Mouse (Mus musculus) CD4-positive helper T cell, adult 2 months (primary cell): Measurements from ENCODE around the gene Uncx.

Experiments used
- DNase-seq: peaks from one replicate; pipeline ENCODE4 v3.0.0-alpha.2; 2012; ENCODE audit warnings: low read depth, missing footprints, low spot score

The Uncx gene

DNA sequence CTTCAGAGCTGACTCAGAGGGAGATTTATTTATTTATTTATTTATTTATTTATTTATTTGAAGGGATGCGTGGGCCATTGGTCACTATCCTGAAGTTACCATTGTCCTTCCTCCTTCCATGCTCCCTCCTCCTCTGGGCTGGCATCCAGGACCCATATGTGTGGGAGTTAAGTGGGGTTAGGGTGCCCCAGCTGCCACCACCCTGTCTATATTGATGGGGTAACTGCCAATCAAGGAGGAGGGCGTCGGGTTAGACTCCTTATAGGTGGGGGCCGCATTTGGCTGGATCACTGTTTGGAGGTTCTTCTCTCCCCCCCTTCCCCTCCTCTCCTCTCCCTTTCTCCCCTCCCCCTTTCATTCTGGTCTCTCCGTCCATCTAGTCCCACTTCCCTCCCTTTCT is 738 bp upstream of the Uncx start:
- DNase-seq, result no peak

DNA sequence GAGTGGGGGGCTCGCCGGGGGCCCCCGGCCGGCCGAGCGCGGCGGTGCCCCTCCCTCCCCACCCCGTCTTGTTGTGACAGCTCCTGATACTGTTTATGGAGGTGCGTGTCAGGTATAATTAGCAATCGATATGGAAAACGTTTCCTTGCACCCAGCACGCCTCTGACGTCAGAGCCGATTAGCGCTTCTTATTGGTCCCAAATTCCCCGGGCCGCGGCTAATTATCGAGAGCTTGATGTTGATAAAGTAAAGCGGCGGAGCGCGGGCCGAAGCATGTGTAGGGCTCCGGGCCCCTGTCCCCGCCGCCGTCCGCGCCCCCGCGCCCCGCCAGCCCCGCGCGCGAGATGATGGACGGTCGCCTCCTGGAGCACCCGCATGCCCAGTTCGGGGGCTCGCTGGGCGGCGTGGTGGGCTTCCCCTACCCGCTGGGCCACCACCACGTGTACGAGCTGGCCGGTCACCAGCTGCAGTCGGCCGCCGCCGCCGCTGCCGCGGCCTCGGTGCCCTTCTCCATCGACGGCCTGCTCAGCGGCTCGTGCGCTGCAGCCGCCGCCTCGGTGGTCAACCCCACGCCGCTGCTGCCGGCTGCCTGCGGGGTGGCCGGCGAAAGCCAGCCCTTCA is 466 bp downstream of the Uncx start:
- no peak for DNase-seq

DNA sequence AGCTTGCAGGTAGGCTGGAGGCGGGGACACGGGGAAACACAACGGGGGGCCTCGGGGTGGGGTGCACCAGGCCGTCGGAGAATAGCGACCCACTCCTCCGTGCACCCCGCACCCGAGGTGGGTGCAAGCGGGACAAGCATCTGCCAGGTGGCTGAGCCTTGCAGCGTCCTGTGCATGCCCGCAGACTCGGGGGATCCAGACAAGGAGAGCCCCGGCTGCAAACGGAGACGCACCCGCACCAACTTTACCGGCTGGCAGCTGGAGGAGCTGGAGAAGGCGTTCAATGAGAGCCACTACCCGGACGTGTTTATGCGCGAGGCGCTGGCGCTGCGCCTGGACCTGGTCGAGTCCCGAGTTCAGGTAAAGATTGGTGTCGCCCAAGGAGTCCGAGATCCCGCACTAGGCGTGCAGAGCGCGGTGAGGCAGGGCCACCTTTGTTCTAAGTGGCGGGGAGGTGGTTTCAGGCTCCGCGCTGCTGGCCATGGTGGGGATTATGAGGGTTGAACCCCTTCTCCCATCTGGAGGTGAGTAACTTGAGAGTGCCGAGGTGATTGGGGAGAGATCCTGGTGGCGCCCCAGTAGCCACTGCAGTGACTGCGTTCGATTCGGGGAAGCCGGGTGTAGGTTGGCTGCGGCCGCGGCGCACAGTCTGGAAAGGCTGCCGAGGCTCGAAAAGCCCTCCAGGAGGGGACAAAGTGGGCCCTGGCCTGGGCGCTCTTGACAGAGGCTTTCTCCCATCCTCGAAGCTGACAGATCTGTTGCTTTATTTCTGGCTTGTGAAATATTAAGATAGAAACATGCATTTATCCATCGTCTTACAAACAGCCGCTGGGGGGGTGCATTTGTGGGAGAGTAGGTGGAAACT is 1.2 kb downstream of the Uncx start:
- DNase-seq, result no peak

DNA sequence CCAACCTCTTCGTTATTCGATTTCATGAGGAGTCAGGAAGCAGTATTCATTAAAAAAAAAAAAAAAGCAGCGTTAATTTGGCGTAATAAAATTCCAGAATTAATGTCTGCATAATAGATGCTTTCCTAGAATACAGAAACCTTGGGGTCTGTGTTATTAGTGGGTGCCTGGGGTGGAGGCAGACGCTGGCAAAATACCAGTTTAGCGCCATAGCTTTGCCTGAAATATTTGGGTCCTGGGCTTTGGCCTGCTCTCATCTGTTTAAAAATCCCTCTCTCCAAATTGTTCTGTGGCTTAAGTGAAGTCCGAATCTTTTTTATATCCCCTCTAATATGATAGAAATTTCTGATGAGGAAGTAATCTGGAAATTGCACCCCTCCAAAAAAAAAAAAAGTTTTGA is 1.9 kb downstream of the Uncx start:
- DNase-seq, result no peak

DNA sequence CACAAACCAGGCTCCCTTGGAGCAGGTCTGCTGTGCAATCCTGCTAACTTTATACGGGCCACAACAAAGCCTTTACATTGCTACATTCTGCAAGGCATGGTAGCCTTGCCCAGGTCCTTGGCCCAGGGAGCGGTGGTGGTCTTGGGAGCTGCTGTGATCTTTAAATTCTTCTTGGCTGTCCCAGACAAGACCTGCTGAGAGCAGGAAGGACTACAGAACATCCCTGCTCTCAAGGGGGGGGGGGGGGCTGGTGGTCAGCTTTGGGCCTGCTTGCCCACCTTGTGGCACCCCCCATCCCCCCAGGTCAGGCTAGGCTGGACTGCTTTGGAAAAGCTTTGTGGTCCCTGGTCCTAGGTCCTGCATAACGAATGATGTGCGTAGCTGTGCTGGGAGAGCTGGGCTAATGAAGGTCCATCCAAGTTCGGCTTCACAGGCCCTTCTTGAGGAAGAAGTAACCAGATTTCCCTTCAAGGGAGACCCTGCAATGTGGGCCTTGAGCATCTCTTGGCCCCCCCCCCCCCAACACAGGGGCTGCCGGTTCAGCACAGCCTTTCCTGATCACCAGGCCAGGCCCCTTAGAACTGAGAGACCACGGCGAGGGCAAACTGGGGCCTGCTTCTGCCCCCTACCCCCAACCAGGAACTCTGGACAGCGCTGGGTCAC is 2.5 kb downstream of the Uncx start:
- DNase-seq, result no peak

DNA sequence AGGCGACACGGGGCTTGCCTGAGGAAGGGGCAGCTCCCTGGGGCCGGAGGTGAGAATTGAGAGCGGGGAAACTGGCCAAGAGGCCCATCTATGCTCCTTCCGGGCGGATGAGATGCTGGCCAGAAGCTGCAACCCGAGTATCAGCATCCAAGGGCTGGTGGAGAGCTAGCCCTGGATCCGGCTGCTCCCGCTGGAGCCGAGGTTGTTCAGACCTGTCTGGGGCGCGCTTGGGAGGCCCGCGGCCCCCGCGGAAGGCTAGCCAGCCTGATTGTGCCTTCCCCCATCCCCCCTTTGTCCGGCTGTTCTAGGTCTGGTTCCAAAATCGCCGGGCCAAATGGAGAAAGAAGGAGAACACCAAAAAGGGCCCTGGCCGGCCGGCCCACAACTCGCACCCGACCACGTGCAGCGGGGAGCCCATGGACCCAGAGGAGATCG is 3.1 kb downstream of the Uncx start:
- DNase-seq, result no peak

DNA sequence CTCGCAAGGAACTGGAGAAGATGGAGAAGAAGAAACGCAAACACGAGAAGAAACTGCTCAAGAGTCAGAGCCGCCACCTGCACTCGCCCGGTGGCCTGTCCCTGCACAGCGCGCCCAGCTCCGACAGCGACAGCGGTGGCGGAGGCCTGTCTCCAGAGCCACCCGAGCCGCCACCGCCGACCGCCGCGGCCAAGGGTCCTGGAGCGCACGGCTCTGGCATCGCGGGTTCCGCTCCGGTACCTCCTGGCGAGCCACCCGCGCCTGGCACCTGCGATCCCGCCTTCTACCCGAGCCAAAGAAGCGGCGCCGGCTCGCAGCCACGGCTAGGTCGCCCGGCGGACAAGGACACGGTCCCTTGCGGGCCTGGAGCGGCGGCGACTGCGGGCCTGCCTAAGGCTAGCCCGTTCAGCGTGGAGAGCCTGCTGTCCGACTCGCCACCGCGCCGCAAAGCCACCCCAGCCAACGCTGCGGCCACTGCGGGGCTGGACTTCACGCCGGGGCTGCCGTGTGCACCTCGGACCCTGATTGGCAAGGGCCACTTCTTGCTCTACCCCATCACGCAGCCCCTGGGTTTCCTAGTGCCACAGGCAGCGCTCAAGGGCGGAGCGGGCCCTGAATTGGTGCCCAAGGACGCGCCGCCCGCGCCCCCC is 3.6 kb downstream of the Uncx start:
- no peak for DNase-seq

DNA sequence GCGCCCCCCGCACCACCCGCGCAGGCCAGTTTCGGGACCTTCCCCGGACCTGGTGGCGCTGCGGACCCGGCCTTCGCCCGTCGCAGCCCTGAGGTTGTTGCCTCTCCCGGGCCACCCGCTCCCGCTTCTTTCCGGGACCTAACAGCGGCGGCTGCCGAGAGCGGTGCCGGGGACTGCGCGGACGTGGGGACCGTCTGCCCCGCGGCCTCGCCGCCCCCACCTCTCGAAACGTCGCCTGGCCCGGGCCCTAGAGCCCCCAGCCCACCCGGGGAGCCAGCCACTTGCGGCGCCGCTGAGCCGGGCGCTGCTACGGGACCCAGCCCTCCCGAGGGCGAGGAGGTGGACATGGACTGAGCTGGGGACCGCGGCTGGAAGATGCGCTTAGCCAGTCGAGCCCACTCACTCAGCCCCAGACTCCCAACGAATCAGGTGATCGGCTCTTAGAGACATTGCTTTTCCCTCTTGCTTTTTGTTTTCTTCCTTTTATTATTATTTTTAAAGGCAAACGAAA is 4.2 kb downstream of the Uncx start:
- no peak for DNase-seq

DNA sequence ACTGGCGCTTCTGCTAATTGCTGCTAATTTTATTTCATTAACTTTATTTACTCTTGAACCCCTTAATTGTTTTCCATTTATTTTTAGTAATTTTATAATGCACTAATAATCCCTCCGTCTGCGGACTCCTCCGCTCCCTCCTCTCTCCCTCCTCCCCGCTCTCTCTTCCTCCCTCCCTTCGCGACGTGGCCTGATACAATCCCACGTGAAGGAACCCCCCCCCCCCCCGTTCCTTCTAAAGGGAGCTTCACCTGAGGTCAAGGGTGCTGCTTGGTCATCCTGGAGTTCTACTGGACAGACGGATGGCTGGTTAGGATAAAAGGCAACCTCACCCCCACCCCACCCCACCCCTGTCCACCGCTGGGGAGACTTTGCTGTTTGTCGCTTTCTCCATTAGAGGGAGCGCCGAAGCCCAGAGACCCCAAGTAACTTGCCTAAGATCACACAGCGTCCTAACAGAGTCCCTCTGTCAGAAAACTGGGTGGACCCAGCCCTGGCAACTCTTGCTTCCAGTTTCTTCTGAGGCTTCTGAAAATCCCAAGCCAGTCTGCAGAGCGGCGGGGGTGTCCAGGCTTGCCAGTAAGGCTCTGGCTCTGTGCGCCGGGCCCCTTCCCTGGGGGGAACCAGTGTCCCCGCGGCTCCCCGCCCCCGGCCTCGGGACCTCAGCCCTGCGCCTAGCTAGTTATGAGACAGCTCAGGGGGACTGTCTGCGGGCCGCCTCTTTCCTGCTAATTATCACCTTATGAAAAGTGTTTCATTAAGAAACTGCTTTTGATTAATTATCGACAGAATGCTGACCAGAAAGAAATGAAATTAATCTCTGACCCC is 10.4 kb downstream of the Uncx start:
- DNase-seq, result no peak

DNA sequence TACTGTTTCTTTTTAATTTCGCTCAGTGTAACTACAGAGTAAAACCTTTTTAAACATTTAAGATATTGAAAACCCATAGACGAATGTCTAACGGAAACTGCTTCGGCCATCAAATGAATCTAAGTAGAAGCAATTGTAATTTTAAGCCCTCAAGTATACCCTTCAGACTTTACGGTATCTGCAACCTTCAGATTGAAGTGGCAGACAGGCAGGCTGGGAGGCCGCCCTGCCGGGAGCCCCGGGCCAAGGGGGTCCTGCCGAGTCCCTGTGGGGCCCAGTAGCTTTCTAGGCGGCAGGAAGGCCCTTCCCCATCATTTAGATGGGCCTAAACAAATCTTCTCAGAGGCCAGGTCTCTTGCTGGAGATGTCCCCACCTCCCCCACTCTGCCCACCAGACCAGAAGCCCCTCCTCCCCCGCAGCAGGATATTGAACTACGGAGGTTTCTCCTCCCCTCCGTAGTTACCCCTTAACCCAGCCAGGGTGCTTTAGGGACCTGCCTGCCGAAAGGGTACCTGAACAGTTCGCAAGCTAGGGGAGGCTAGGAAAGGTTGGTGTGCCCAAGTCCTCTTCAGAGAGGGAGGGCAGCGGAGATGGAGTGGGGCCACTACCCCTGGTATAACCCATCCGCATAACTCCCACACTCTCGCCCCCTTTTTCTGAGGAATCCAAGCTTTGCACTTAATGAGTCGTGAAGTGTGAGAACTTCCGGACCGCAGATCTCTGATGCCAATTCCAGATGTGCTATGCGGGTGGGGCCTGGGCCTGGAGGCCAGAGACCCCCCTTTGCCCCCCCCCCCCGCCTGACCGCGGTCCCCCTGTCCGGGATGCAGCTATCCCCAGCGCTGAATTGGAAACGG is 11.4 kb downstream of the Uncx start:
- no peak for DNase-seq

DNA sequence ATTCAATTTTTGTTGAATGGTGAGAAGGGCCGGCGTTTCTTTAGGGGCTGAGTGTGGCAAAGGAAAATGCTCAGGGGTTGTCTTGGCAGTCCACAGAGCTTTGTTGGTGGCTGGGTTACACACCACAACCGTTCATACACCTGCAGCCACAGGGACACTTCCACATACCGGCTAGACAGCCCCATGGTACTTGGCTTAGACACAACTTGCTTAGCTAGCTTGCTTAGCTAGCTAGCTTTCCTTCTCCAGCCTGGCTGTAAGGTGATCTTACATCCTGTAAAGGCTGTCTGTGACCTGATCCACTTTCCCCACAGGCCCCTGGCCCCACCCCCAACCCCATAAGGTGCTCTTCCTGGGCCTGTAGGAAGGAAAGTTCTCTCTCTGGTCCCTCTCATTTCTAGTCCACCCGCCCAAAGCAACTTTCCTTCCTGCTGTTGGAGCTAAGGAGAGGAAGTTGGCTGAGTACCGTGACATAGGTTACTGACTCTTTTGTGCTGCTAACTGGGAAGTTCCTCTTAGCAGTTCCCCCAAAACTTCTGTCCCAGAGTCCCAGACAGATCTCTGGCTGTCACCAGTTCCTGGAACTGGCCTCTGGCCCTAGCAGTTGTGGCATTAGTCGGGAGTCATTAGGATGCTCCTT is 12.3 kb downstream of the Uncx start:
- no peak for DNase-seq

DNA sequence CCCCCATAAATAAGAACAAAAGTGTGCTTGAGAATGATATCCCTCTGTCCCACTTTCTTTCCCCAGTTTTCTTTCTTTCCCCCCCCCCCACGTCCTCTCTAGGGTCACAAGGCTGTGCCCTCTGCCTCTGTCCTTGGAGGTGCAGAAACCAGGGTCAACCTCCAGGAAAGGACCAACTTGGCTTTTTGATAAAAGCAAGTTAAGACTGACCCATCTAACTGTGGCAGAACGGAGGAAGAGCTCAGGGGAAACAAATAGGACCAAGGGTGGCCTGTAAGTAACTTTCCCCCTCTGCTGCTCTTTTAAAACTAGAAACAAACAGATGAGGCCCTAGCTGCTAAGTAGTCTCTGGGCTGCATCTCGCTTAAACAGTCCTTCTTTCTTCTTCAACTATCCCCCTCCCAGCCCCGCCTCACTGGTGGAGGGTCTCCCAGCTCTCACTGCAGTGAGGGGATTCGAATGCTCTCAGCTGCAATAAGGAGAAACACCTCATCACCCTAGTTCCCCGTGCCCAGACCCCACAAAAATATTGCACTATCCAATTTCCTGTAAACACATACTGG is 12.9 kb downstream of the Uncx start:
- no peak for DNase-seq

DNA sequence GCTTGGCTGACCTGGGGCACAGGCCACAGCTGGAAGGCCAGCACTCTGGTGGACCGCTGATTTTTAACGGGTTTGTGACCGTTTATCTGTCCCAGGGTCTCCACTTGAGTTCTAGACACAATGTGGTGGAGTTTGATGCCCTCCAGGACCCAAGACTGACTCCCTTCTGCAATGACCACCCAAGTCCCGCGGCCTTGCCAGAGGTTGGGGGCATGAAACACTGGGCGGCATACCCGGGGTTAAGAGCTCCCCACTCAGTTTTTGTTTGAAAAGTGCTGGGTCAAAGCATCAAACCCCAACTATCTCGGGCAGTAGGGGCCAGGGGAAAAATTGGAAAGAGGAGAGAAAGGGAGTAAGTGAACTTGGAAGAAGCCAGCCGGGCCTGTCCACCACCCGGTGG is 13.8 kb downstream of the Uncx start:
- no peak for DNase-seq

DNA sequence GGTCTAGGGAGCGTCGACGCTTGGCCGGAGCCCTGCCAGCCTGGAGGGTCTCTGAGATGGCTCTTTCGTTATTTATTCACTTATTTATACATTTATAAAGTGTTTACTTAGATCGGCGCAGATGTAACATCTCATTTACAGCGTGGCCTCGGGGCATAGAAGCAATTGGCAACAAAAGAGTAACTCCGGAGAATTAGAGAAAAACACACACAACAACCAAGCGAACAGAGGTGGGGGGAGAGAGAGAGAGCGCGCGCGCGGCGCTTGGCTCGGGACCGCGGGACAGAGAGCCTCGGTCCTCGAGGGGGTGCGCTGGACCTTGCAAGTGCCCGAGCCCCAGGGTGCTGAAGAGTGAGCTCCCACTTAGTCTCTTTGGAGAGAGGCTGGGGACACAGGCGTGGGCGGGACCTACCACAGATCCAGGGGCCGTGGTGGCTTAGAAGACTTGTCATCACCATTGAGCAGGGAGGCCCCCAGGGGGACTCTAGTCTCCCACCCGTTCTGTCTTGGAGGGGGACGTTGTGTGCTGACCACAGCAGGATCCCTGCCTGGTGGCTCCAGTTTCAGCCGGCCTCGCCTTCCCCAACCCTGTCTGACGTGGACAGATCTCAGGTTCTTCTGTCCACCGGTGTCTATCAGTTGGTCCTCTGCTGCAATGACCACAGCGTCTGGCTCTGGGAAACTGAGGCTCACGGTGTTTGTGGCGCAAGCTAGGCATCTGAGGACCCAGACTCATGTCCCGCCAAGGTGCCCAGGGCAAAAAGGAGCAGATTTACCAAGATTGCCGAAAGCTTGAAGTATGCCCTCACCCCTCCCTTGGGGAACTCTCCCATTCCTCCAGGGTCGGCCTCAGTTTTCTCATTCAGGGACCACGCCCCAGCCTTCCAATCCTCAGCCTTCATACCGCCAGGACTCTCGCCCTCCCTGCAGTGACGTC is 14.5 kb downstream of the Uncx start:
- DNase-seq, result no peak

DNA sequence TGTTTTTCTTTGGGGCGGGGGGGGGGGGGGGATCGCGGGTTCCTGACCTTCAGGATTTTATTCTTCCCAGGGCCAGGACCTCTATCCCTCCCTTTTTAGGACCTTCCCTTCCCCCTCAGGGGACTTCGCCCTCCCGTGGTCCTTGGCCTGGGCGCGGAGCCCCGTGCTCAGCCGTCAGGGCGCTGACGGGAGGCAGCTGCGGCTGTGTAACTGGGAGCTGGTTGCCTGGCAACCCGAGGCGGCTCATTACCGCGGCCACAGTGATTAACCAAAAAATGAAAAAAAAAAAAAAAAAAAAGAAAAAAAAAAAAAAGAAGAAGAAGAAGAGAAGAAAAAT is 15.1 kb downstream of the Uncx start:
- DNase-seq, result no peak

DNA sequence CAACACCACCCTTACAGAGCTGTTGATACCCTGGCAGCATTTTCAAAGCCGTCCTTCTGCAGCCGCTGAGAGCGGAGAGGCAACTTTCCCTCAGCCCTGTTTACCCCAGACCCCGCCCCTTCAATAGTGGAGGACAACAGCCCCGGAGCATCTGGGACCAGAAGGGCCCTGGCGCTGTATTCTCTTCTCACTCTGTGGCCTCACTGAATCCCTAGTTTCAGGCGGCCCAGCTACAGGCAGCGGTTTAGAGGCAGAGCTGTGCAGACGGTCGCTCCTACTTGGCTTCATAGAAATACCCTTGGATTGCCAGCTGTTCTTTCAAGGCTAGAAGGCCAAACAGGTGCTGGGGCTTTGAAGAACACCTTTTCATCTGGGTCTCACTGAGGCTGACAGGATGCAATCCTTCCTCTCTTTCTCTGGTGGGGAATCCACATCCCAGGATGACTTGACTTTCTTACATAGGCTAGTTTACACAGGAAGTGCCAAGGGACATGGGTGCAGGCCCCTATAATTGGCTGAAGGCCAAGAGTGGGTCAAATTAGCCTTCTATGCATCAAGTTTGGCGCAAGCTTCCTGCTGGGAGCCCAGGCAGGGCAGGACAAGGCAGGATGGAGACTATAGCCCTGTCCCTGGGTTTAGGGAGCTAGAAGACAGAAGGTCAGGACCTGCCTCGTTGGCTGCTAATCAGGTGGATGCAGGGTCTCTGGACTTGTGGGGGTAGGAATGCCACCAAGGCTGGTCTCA is 15.8 kb downstream of the Uncx start:
- no peak for DNase-seq

DNA sequence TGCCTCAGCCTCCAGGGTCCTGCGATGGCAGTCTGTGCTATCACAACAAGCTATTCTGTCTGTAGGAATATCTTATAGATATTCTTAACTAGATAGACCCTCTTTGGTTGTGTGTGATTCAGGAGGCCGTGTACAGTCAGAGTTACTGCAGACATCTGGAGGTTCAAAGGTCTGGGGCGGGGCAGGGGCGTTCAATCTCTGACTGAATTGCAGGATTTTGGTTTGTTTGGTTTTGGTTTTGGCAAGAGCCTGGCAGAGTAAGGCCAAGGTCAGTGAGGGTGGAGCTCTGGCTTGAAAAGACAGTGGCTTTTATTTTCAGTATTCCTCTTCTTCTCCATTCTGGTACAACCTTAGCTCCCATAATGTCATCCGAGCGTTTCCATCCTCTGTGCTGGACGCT is 16.5 kb downstream of the Uncx start:
- DNase-seq, result no peak
